Mouse (Mus musculus) forebrain, embryonic 15.5 days (tissue): Measurements from ENCODE around the gene Olfr1298. TPM values are rescaled to one million over a fixed set of nuclear protein-coding genes. Genes with fewer than 3 reads are reported as not detected.

Experiments
- ATAC-seq: fragments of 200-750 bp; cut with Nextera tagmentation; replicated peaks from 2 replicates; pipeline ENCODE4 v1.8.0; 2017; ENCODE audit warnings: mild to moderate bottlenecking, moderate TSS enrichment, moderate library complexity
- H3K27ac ChIP-seq: fragments of 300-500 bp; sonication (generic); replicated peaks from 2 replicates; pipeline ENCODE4 v1.5.1; 2015; ENCODE audit warnings: mild to moderate bottlenecking, inconsistent platforms
- H3K27me3 ChIP-seq: fragments of 300-500 bp; sonication (generic); 2 replicates; pipeline ENCODE4 v1.6.1; 2015; ENCODE audit warnings: inconsistent platforms
- H3K36me3 ChIP-seq: fragments of 300-500 bp; sonication (generic); 2 replicates; pipeline ENCODE4 v1.6.1; 2015; ENCODE audit warnings: mild to moderate bottlenecking, inconsistent platforms
- H3K4me1 ChIP-seq: fragments of 300-500 bp; sonication (generic); 2 replicates; pipeline ENCODE4 v1.6.1; 2015; ENCODE audit warnings: inconsistent platforms
- H3K4me2 ChIP-seq: fragments of 300-500 bp; sonication (generic); replicated peaks from 2 replicates; pipeline ENCODE4 v1.6.1; 2015; ENCODE audit warnings: mild to moderate bottlenecking, inconsistent platforms
- H3K4me3 ChIP-seq: fragments of 300-500 bp; sonication (generic); 2 replicates; pipeline ENCODE4 v1.5.1; 2015; ENCODE audit warnings: mild to moderate bottlenecking, inconsistent platforms
- H3K9ac ChIP-seq: fragments of 300-500 bp; sonication (generic); replicated peaks from 2 replicates; pipeline ENCODE4 v1.6.1; 2015; ENCODE audit warnings: mild to moderate bottlenecking, inconsistent platforms
- H3K9me3 ChIP-seq: fragments of 300-500 bp; sonication (generic); 2 replicates; pipeline ENCODE4 v1.6.1; 2016; ENCODE audit warnings: inconsistent platforms
- WGBS: fragments of 180-500 bp; shearing (Covaris S2); methylation state at CpG from one replicate; pipeline ENCODE4 v1.1.7; 2015; ENCODE audit warnings: mixed read lengths; 5-methylcytosine and 5-hydroxymethylcytosine counted together
- polyA plus RNA-seq: library from polyadenylated mRNA; unstranded; fragments of >200 nt; fragmentation: Nextera tagmentation; extraction: Ambion mirVana; gene quantifications from 2 replicates; pipeline ENCODE4 v1.2.1, GENCODE M21; 2015

The Olfr1298 gene
- polyA plus RNA-seq, result not detected in 2 replicates

GRCm38 (mm10) chr2:111649101-111649500 lies at the start of gene Olfr1298:
Olfr1298 (minus strand) TSS chr2:111649201.
- no peaks in the 10 kb centered on the region for H3K27me3 ChIP-seq
- H3K4me3 ChIP-seq, result no peak within 1 kb of the TSS
- H3K9me3 ChIP-seq, result no peaks in the 10 kb centered on the region
- no peaks in the 10 kb centered on the region for H3K4me1 ChIP-seq
- no peak within 1 kb of the TSS for H3K27ac ChIP-seq
- H3K9ac ChIP-seq, result no peak within 1 kb of the TSS
- no peak within 1 kb of the TSS for H3K4me2 ChIP-seq
- no peak for ATAC-seq
- WGBS, result 88% methylated on average over 1 of the region's 1 CpGs
- no peaks in the 10 kb centered on the region for H3K36me3 ChIP-seq

GRCm38 (mm10) chr2:111661119-111661518 lies 12.1 kb upstream of the Olfr1298 start, which contains the start of gene Olfr1299:
Olfr1299 (plus strand) TSS chr2:111661419.
- WGBS, result 80% methylated on average over 4 of the region's 4 CpGs
- Histone ChIP-seq H3K27ac (no peak within 1 kb of the TSS), H3K4me2 (no peak within 1 kb of the TSS), H3K36me3 (no peaks in the 10 kb centered on the region), H3K4me1 (no peaks in the 10 kb centered on the region), H3K27me3 (no peaks in the 10 kb centered on the region), H3K9me3 (no peaks in the 10 kb centered on the region), H3K9ac (no peak within 1 kb of the TSS), H3K4me3 (no peak within 1 kb of the TSS)
- no peak for ATAC-seq

DNA sequence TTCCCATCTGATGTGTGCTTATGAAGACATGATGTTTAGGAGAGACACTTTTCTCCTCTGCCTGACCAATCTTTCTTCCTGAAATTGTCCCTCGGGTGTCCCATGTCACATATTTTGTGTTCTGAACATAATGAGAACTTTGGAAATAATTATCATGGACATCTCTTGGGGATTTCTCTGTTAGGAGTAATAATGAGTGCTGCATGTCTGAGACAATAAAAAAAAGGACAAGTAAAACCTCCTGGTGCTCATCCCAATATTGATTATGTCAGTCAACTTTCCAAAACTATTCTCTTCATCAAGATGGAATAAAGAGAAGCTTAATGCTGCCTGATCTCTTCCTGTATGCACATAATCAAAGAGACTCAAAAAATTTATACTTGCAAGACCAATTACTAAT lies 22.6 kb downstream of the Olfr1298 start, which contains the start of gene Olfr1297:
Gene Olfr1297, minus strand, starts transcription at position 101 of the 400 bp plus-strand sequence.
- 73% methylated on average over 1 of the region's 1 CpGs for WGBS
- Histone ChIP-seq H3K27me3 (no peaks in the 10 kb centered on the region), H3K4me2 (no peak within 1 kb of the TSS), H3K36me3 (no peaks in the 10 kb centered on the region), H3K4me3 (no peak within 1 kb of the TSS), H3K27ac (no peak within 1 kb of the TSS), H3K4me1 (no peaks in the 10 kb centered on the region), H3K9me3 (no peaks in the 10 kb centered on the region), H3K9ac (no peak within 1 kb of the TSS)
- no peak for ATAC-seq

Other genes with a start within 250 kb of the Olfr1298 start
- gene Olfr1286, start 226.1 kb downstream of the Olfr1298 start, polyA plus RNA-seq, result not detected in 2 replicates
- not detected in 2 replicates for gene Olfr1287, start 200.1 kb downstream of the Olfr1298 start, polyA plus RNA-seq
- gene Olfr1288, start 175.1 kb downstream of the Olfr1298 start, polyA plus RNA-seq, result not detected in 2 replicates
- not detected in 2 replicates for gene Olfr1289, start 168.4 kb downstream of the Olfr1298 start, polyA plus RNA-seq
- not detected in 2 replicates for gene Olfr1290, start 155.4 kb downstream of the Olfr1298 start, polyA plus RNA-seq
- gene Olfr1291-ps1, start 152.0 kb downstream of the Olfr1298 start, polyA plus RNA-seq, result not detected in 2 replicates
- not detected in 2 replicates for gene Olfr1293-ps, start 124.0 kb downstream of the Olfr1298 start, polyA plus RNA-seq
- not detected in 2 replicates for gene Olfr1294, start 108.9 kb downstream of the Olfr1298 start, polyA plus RNA-seq
- not detected in 2 replicates for gene Olfr1295, start 79.5 kb downstream of the Olfr1298 start, polyA plus RNA-seq
- not detected in 2 replicates for gene Olfr1297, start 22.7 kb downstream of the Olfr1298 start, polyA plus RNA-seq
- not detected in 2 replicates for gene Olfr1299, start 12.2 kb upstream of the Olfr1298 start, polyA plus RNA-seq
- gene Olfr1301, start 101.8 kb upstream of the Olfr1298 start, polyA plus RNA-seq, result not detected in 2 replicates
- gene Olfr1302, start 128.2 kb upstream of the Olfr1298 start, polyA plus RNA-seq, result not detected in 2 replicates
- not detected in 2 replicates for gene Olfr1303, start 171.1 kb upstream of the Olfr1298 start, polyA plus RNA-seq
- gene Olfr1305, start 227.9 kb upstream of the Olfr1298 start, polyA plus RNA-seq, result not detected in 2 replicates